Mouse (Mus musculus) forebrain, embryonic 14.5 days (tissue): Measurements from ENCODE around the gene Scube1. TPM values are rescaled to one million over a fixed set of nuclear protein-coding genes. Genes with fewer than 3 reads are reported as not detected.

Source experiments
- ATAC-seq: fragments of 200-750 bp; cut with Nextera tagmentation; 2 replicates; pipeline ENCODE4 v1.8.0; 2017; ENCODE audit warnings: mild to moderate bottlenecking, moderate library complexity
- DNase-seq: peaks from one replicate; pipeline ENCODE4 v3.0.0-alpha.2; 2015; ENCODE audit warnings: low spot score
- H3K27ac ChIP-seq: fragments of 300-500 bp; sonication (generic); 2 replicates; pipeline ENCODE4 v1.5.1; 2014; ENCODE audit warnings: low read depth, mild to moderate bottlenecking, control low read depth, low read length, moderate library complexity
- H3K27me3 ChIP-seq: fragments of 300-500 bp; sonication (generic); replicated peaks from 2 replicates; pipeline ENCODE4 v1.6.1; 2014; ENCODE audit warnings: low read length, control low read depth, mixed read lengths; ENCODE audit not compliant: control insufficient read depth, insufficient read depth
- H3K36me3 ChIP-seq: fragments of 300-500 bp; sonication (generic); 2 replicates; pipeline ENCODE4 v1.6.1; 2014; ENCODE audit warnings: low read length, control low read depth; ENCODE audit not compliant: control insufficient read depth, insufficient read depth
- H3K4me1 ChIP-seq: fragments of 300-500 bp; sonication (generic); 2 replicates; pipeline ENCODE4 v1.6.1; 2014; ENCODE audit warnings: antibody characterized with exemption, low read length, control low read depth; ENCODE audit not compliant: control insufficient read depth, insufficient read depth
- H3K4me2 ChIP-seq: fragments of 300-500 bp; sonication (generic); 2 replicates; pipeline ENCODE4 v1.6.1; 2014; ENCODE audit warnings: mild to moderate bottlenecking, control low read depth, low read length
- H3K4me3 ChIP-seq: fragments of 300-500 bp; sonication (generic); 2 replicates; pipeline ENCODE4 v1.5.1; 2014; ENCODE audit warnings: low read depth, low read length, control low read depth
- H3K9ac ChIP-seq: fragments of 300-500 bp; sonication (generic); 2 replicates; pipeline ENCODE4 v1.6.1; 2014; ENCODE audit warnings: mild to moderate bottlenecking, low read length, control low read depth, moderate library complexity
- H3K9me3 ChIP-seq: fragments of 300-500 bp; sonication (generic); replicated peaks from 2 replicates; pipeline ENCODE4 v1.6.1; 2016; ENCODE audit warnings: low read length, control low read depth, mixed read lengths; ENCODE audit not compliant: control insufficient read depth
- WGBS: fragments of 180-500 bp; shearing (Covaris S2); extraction: QIAGEN DNeasy Blood & Tissue Kit; methylation state at CpG from one replicate; pipeline ENCODE4 v1.1.7; 2014; 5-methylcytosine and 5-hydroxymethylcytosine counted together
- polyA plus RNA-seq: library from polyadenylated mRNA; unstranded; fragments of >200 nt; fragmentation: Nextera tagmentation; extraction: Ambion mirVana; gene quantifications from 2 replicates; pipeline ENCODE4 v1.2.1, GENCODE M21; 2014

Gene Scube1
- polyA plus RNA-seq, 1 experiment from 2014 or later: 8.2 TPM

DNA sequence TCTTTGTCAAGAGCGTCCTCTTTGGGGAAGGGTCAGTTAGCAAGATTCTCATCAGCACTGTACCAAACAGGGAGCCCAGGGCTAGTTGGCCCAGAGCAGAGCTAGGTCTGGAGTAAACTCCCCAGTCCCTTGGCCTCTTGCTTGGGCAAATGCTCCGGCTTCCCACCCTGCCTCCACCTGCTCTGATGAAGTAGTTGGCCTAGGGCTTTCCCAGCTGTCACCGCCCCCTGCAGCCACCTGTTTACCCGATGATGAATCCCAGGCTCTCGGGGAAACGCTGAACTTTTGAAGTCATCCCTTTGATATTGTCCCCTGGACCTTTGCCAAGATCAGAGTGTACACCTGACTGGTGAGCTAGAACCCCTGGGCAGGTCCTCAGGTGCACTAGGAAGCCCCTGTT lies 88.1 kb downstream of the Scube1 start:
- no peak overlapping the region for H3K4me2 ChIP-seq
- ATAC-seq (no peak), DNase-seq (no peak)
- H3K27ac ChIP-seq: no peak overlapping the region
- H3K27me3 ChIP-seq: no peaks in the 10 kb centered on the region
- 75% methylated on average over 6 of the region's 6 CpGs for WGBS
- H3K4me1 ChIP-seq: no peaks in the 10 kb centered on the region
- H3K9me3 ChIP-seq: no peaks in the 10 kb centered on the region
- no peak overlapping the region for H3K4me3 ChIP-seq
- no peak overlapping the region for H3K9ac ChIP-seq
- no peaks in the 10 kb centered on the region for H3K36me3 ChIP-seq

- H3K9ac ChIP-seq: no peak overlapping the region
- WGBS: 65% methylated on average over 3 of the region's 3 CpGs
- no peak overlapping the region for H3K4me3 ChIP-seq
- H3K4me2 ChIP-seq: no peak overlapping the region
- H3K36me3 ChIP-seq: peaks cover 1% of the 10 kb centered on the region
- H3K27me3 ChIP-seq: no peaks in the 10 kb centered on the region
- ATAC-seq: no peak
- no peaks in the 10 kb centered on the region for H3K9me3 ChIP-seq
- no peak for DNase-seq
- H3K4me1 ChIP-seq: no peaks in the 10 kb centered on the region
- no peak overlapping the region for H3K27ac ChIP-seq
These were observed 89.6 kb downstream of the Scube1 start for GRCm38 (mm10) chr15:83635251-83635650.

DNA sequence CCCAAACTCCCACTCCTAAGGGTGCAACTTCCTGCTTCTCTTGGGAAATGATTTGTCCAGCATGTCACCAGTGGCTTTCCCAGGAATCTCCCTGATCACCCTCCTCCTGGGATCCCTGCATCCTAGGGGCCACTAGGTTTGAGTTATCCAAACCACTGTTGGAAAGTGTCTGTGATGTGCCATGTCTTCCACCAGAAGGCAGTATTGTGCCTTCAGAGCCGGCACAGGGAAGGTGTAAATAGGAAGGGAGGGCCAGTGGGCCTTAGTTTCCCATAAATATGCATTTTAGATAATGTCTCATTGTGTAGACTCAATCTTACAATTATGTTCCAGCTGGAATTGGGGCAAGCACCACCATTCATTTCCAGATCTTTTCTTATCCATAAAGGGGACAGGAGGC lies 90.7 kb downstream of the Scube1 start:
- peak; percentile 46 for DNase-seq
- 27% methylated on average over 1 of the region's 1 CpGs for WGBS

DNA sequence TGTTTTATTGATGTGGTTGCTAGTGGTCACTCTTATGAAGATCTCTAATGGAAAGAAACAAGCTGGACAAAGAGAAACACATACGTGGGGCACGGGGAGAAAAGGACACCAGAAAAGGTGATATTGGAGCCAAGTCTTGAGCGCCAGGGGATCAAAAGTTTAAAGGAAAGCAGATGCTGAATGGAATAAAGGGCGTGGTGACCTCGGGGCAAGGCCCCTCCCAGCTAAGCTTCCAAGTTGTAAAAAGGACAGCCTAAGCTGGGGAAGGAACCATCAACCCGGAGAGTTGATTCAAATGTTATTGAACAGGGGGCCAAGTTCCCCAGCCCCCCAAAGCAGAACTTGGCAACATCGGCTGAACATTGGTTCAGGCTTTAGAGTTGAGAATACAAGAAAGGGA lies 93.8 kb downstream of the Scube1 start:
- H3K4me1 ChIP-seq: no peaks in the 10 kb centered on the region
- DNase-seq: no peak
- H3K36me3 ChIP-seq: peaks cover 7% of the 10 kb centered on the region
- H3K27me3 ChIP-seq: no peaks in the 10 kb centered on the region
- ATAC-seq: no peak
- H3K9ac ChIP-seq: no peak overlapping the region
- H3K4me3 ChIP-seq: no peak overlapping the region
- H3K4me2 ChIP-seq: no peak overlapping the region
- WGBS: 91% methylated on average over 7 of the region's 7 CpGs
- no peak overlapping the region for H3K27ac ChIP-seq
- 0 out of 2 replicates have a peak, but pooled peaks cover 5% of the 10 kb centered on the region for H3K9me3 ChIP-seq

More for the DNA sequence above, 90.7 kb downstream of the Scube1 start:
- H3K4me2 ChIP-seq: no peak overlapping the region
- H3K27me3 ChIP-seq: no peaks in the 10 kb centered on the region
- no peaks in the 10 kb centered on the region for H3K4me1 ChIP-seq
- 0 out of 2 replicates have a peak, but pooled peaks cover 5% of the 10 kb centered on the region for H3K9me3 ChIP-seq
- peaks cover 7% of the 10 kb centered on the region for H3K36me3 ChIP-seq
- no peak overlapping the region for H3K27ac ChIP-seq
- ATAC-seq: no peak
- H3K4me3 ChIP-seq: no peak overlapping the region
- no peak overlapping the region for H3K9ac ChIP-seq

- H3K27ac ChIP-seq: no peak overlapping the region
- WGBS: 70% methylated on average over 3 of the region's 3 CpGs
- peaks cover 7% of the 10 kb centered on the region for H3K36me3 ChIP-seq
- DNase-seq (no peak), ATAC-seq (no peak)
- no peaks in the 10 kb centered on the region for H3K4me1 ChIP-seq
- H3K9me3 ChIP-seq: 0 out of 2 replicates have a peak, but pooled peaks cover 5% of the 10 kb centered on the region
- H3K27me3 ChIP-seq: no peaks in the 10 kb centered on the region
- no peak overlapping the region for H3K9ac ChIP-seq
- H3K4me3 ChIP-seq: no peak overlapping the region
- H3K4me2 ChIP-seq: no peak overlapping the region
These were observed 95.1 kb downstream of the Scube1 start for GRCm38 (mm10) chr15:83629716-83630115.

DNA sequence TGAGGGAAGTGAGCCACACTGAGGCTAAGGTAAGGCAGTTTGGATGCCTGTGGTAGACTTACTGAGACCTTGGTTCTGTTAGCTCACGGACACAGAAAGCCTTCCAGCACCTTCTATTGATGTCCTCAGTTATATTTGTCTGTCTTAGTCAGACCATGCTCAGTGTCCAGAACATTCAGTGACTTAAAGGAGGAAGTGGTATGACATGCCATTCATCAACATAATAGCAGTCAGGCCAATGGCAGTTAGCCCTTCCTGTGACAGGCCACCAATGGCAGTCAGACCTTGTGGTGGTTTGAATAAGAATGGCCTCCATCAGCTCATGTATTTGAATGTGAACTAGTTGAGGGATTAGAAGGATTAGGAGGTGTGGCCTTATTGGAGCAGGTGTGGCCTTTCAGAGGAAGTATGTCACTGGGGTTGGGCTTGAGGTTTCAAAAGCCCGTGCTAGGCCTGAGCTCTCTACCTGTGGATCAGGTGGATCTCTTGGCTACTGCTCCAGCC lies 98.6 kb downstream of the Scube1 start:
- Histone ChIP-seq H3K27me3 (no peaks in the 10 kb centered on the region), H3K4me1 (no peaks in the 10 kb centered on the region), H3K9ac (no peak overlapping the region), H3K9me3 (0 out of 2 replicates have a peak, but pooled peaks cover 5% of the 10 kb centered on the region), H3K36me3 (peaks cover 7% of the 10 kb centered on the region), H3K4me3 (no peak overlapping the region), H3K4me2 (no peak overlapping the region), H3K27ac (no peak overlapping the region)
- no peak for DNase-seq
- no peak for ATAC-seq
- WGBS: 84% methylated on average over 2 of the region's 2 CpGs

DNA sequence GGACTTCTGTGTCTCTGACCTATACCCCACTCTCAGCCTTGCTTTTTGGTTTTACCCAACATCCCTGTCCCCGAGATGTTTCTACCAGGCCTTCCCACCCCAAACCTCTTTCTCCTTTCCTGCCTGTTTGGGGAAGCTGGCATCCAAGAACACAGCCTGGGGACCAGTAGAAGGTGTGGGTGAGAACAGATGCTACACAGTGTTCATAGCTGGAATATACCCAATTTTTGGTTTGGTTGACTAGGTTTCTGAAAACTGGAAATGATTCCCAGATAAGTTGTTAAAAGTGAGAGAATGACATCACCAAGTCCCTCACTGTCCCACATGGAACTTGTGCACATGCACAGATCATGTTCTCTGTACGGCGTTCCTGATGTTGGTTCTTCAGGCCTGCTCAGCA lies 109.6 kb downstream of the Scube1 start:
- 81% methylated on average over 3 of the region's 3 CpGs for WGBS
- no peak overlapping the region for H3K4me3 ChIP-seq
- H3K9me3 ChIP-seq: no peaks in the 10 kb centered on the region
- H3K27me3 ChIP-seq: no peaks in the 10 kb centered on the region
- H3K4me1 ChIP-seq: no peaks in the 10 kb centered on the region
- no peak overlapping the region for H3K27ac ChIP-seq
- ATAC-seq: no peak
- DNase-seq: no peak
- peaks cover 24% of the 10 kb centered on the region; the same call in 1 of the 2 replicates for H3K36me3 ChIP-seq
- no peak overlapping the region for H3K4me2 ChIP-seq
- no peak overlapping the region for H3K9ac ChIP-seq

DNA sequence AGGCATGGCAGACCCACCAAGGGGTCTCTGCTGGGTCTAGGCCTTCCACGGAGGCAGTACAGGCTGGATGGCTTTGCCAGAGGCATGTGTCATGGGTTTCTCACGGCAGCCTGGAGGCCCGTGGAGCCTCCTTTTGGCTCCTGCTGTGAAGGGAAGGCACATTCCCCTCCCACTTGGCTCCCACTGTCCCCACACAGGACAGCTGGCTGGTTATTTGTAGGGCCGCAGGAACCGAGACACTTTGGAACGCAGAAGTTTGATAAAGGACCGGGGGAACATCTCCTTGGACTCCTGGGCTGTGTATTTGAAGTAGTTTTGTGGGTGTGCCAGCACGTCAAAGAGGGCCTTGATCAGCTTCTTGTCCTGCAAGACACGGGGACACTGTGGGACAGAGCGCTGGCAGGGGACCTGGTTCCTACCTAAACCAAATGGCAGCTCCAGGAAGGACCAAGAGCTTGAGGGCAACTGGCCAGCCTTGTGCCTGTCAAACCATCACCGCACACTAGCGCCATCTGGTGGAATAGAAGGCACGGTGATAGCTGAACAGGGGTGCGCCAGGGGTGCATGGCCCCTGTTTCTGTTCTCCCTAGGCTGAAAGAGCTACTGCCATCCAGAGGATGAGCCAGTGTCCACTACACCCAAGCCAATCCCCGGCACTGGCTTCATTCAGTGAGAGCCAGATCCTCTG lies 117.6 kb downstream of the Scube1 start:
- 51% methylated on average over 15 of the region's 15 CpGs for WGBS
- Histone ChIP-seq H3K4me1 (no peaks in the 10 kb centered on the region), H3K9me3 (no peaks in the 10 kb centered on the region), H3K27me3 (no peaks in the 10 kb centered on the region), H3K4me3 (no peak overlapping the region), H3K36me3 (peaks cover 6% of the 10 kb centered on the region; the same call in 1 of the 2 replicates), H3K4me2 (no peak overlapping the region), H3K9ac (no peak overlapping the region), H3K27ac (no peak overlapping the region)
- ATAC-seq (no peak), DNase-seq (peak; percentile 70)

DNA sequence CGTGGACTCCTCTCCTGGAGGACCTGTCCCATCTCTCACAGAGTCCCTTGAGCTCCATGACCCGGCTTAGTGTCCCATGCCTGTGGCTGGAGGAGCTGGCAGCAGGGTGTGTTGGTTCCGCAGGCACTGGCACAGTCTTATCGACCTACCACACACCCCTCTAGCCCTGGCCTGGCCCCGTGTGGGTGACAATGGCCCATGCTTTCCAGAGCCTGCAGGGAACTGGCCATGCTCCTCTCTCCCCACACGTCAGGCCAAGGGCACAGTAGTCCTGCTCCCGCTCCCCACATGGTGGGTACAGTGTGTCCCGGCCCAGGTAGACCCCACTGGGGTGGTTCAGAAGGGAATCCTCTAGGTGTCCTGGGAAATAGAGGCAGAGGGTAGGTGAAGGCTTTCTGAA lies 118.1 kb downstream of the Scube1 start:
- no peak overlapping the region for H3K4me2 ChIP-seq
- DNase-seq (no peak), ATAC-seq (no peak)
- no peak overlapping the region for H3K9ac ChIP-seq
- H3K36me3 ChIP-seq: no peaks in the 10 kb centered on the region
- no peaks in the 10 kb centered on the region for H3K9me3 ChIP-seq
- H3K4me3 ChIP-seq: no peak overlapping the region
- H3K4me1 ChIP-seq: no peaks in the 10 kb centered on the region
- 90% methylated on average over 8 of the region's 8 CpGs for WGBS
- no peak overlapping the region for H3K27ac ChIP-seq
- no peaks in the 10 kb centered on the region for H3K27me3 ChIP-seq
